Mouse (Mus musculus) kidney, postnatal 4 days (tissue): Measurements from ENCODE around the gene Kdm6b.

Source experiments
- DNase-seq, 2 experiments: peaks; one replicate each; pipeline ENCODE4 v3.0.0; 2021; ENCODE audit warnings: mixed read lengths in 2 of 2

Kdm6b gene

GRCm38 (mm10) chr11:69418481-69419442 lies 5.3 kb upstream of the Kdm6b start:
- DNase-seq = peak; percentile 93 to 96

- DNase-seq = peak; percentile 97 to 98
Observed at GRCm38 (mm10) chr11:69417449-69418384, 4.2 kb upstream of the Kdm6b start.

GRCm38 (mm10) chr11:69416921-69417448 lies 3.5 kb upstream of the Kdm6b start:
- no peak for DNase-seq

GRCm38 (mm10) chr11:69416509-69416908 lies 3.0 kb upstream of the Kdm6b start:
- no peak for DNase-seq

GRCm38 (mm10) chr11:69415668-69416451 lies 2.4 kb upstream of the Kdm6b start:
- DNase-seq = peak; percentile 69 to 85

GRCm38 (mm10) chr11:69415327-69415667 lies 1.8 kb upstream of the Kdm6b start:
- peak; percentile 73 to 83 for DNase-seq

GRCm38 (mm10) chr11:69414421-69415326 lies 1.2 kb upstream of the Kdm6b start:
- peak in 1 of 2 experiments; percentile 41 for DNase-seq

GRCm38 (mm10) chr11:69412548-69412947 lies 927 bp downstream of the Kdm6b start:
- no peak for DNase-seq

GRCm38 (mm10) chr11:69411538-69412203 lies 1.8 kb downstream of the Kdm6b start:
- peak; percentile 79 to 87 for DNase-seq

- peak; percentile 99 for DNase-seq
Observed at GRCm38 (mm10) chr11:69411073-69411535, 2.4 kb downstream of the Kdm6b start.

- peak; percentile 66 to 79 for DNase-seq
Observed at GRCm38 (mm10) chr11:69410310-69411072, 3.0 kb downstream of the Kdm6b start.

- DNase-seq = no peak
Observed at GRCm38 (mm10) chr11:69410045-69410309, 3.5 kb downstream of the Kdm6b start.

GRCm38 (mm10) chr11:69409378-69410044 lies 4.0 kb downstream of the Kdm6b start:
- peak; percentile 94 to 96 for DNase-seq

- DNase-seq = peak; percentile 77 to 86
Observed at GRCm38 (mm10) chr11:69408541-69409377, 4.7 kb downstream of the Kdm6b start.

GRCm38 (mm10) chr11:69407724-69408004 lies 5.8 kb downstream of the Kdm6b start:
- DNase-seq = no peak

GRCm38 (mm10) chr11:69406867-69407723 lies 6.4 kb downstream of the Kdm6b start:
- DNase-seq = peak in 1 of 2 experiments; percentile 13

GRCm38 (mm10) chr11:69406282-69406681 lies 7.2 kb downstream of the Kdm6b start:
- DNase-seq = no peak
